Mouse (Mus musculus): ENCODE data around the gene Dglucy. TPM values are rescaled to one million over a fixed set of nuclear protein-coding genes. Genes with fewer than 3 reads are reported as not detected.

Gene Dglucy
- polyA plus RNA-seq, 1 experiment from 2014 or later, result 1.6 TPM

DNA sequence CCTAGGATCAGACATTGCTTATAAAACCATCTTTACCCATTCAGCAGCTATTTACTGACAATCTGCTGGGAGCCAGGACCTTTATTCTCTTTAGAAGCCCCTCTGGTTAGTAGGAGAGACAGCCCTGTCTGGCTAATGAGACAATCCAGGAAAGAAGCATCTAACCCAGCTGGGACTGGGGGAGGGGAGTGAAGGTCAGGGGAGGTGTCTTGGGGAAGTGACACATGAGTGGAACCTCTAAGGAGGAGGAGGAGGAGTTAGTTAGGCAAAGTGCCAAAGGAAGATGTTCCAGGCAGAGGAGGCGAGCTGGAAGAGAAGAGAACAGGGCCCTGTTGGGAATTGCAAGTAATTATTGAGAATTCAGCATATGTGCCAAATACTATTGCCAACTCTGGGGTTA, 25.1 kb upstream of the Dglucy start:
- ATAC-seq (replicated peaks; ENCODE audit: insufficient number of reproducible peaks, low FRiP score, low TSS enrichment), result no peak
- Histone ChIP-seq H3K9ac (ENCODE audit: low read depth, low read length) (no peak overlapping the region), H3K36me3 (ENCODE audit: control insufficient read depth, insufficient read depth, low read length) (no peaks in the 10 kb centered on the region), H3K27me3 (ENCODE audit: control insufficient read depth, insufficient read depth, low read length) (no peaks in the 10 kb centered on the region), H3K4me2 (no peak overlapping the region), H3K4me1 (ENCODE audit: control insufficient read depth, insufficient read depth, low read length) (no peaks in the 10 kb centered on the region), H3K4me3 (ENCODE audit: low read depth, low read length) (no peak overlapping the region), H3K9me3 (replicated peaks; ENCODE audit: control insufficient read depth, low read length) (no peaks in the 10 kb centered on the region), H3K27ac (ENCODE audit: low read depth, low read length) (no peak overlapping the region)
- WGBS (ENCODE audit: insufficient replicate concordance), result 57% methylated on average over 1 of the region's 1 CpGs

DNA sequence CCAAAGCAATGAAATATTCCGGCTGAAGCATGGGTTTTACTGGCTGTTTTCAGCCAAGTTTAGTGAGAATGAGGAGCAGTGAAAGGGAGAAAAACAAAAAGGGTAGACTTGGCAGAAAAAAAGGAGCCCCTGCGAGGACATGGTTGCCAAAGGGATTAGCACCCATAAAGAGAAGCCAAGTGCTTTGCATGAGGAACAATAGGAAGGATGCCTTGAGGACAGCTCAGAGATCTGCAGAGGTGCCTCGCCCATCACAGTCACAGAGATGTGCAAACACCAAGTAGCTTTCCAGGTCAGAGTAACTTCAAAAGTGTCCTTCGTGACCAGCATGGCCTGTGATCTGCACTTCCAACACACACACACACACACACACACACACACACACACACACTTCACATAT, 21.4 kb upstream of the Dglucy start:
- H3K27ac ChIP-seq (ENCODE audit: low read depth, low read length), result no peak overlapping the region
- H3K4me2 ChIP-seq, result no peak overlapping the region
- H3K9ac ChIP-seq (ENCODE audit: low read depth, low read length), result no peak overlapping the region
- no peaks in the 10 kb centered on the region for H3K36me3 ChIP-seq (ENCODE audit: control insufficient read depth, insufficient read depth, low read length)
- H3K9me3 ChIP-seq (replicated peaks; ENCODE audit: control insufficient read depth, low read length), result no peaks in the 10 kb centered on the region
- no peak for ATAC-seq (replicated peaks; ENCODE audit: insufficient number of reproducible peaks, low FRiP score, low TSS enrichment)
- H3K4me1 ChIP-seq (ENCODE audit: control insufficient read depth, insufficient read depth, low read length), result no peaks in the 10 kb centered on the region
- 60% methylated on average over 4 of the region's 4 CpGs for WGBS (ENCODE audit: insufficient replicate concordance)
- no peak overlapping the region for H3K4me3 ChIP-seq (ENCODE audit: low read depth, low read length)
- no peaks in the 10 kb centered on the region for H3K27me3 ChIP-seq (ENCODE audit: control insufficient read depth, insufficient read depth, low read length)

DNA sequence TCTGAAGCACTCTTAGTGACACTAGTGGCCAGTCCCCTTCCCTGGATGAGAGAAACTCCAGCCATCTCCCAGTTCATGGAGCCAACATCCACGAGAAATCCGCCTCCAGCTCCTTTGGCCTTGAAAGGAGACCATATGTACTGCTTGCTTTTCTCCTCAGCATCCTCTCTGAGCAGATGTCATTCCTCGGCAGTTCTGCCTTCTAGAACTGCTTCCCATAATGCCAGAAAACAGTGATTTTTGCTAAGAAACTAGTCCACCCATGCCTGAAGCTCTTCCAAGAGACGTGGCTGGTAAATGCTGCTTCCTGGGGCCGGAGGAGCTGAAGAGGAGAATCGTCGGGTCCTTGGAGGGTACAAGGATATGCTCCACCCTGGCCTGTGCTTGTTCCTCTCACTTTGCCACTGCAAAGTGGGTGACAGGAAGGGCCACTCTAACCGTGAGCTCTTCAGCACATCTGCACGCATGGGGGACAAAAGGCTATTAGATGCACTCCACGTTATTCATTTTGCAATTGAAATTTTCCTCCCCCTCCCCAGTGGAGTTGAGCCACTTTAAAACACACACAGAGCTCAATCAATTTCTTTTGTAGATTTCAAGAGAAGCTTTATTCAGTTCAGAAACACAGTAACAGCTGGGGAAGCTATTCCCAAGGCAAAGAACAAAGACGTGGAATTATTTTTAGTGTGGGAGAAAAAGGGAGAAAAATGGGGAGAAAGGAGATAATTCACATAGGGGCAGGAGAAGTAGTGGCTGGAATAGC, 16.0 kb upstream of the Dglucy start:
- no peaks in the 10 kb centered on the region for H3K27me3 ChIP-seq (ENCODE audit: control insufficient read depth, insufficient read depth, low read length)
- no peak overlapping the region for H3K9ac ChIP-seq (ENCODE audit: low read depth, low read length)
- H3K27ac ChIP-seq (ENCODE audit: low read depth, low read length), result no peak overlapping the region
- ATAC-seq (replicated peaks; ENCODE audit: insufficient number of reproducible peaks, low FRiP score, low TSS enrichment), result no peak
- no peak overlapping the region for H3K4me3 ChIP-seq (ENCODE audit: low read depth, low read length)
- no peaks in the 10 kb centered on the region for H3K4me1 ChIP-seq (ENCODE audit: control insufficient read depth, insufficient read depth, low read length)
- H3K36me3 ChIP-seq (ENCODE audit: control insufficient read depth, insufficient read depth, low read length), result no peaks in the 10 kb centered on the region
- 67% methylated on average over 11 of the region's 11 CpGs for WGBS (ENCODE audit: insufficient replicate concordance)
- no peaks in the 10 kb centered on the region for H3K9me3 ChIP-seq (replicated peaks; ENCODE audit: control insufficient read depth, low read length)
- no peak overlapping the region for H3K4me2 ChIP-seq

DNA sequence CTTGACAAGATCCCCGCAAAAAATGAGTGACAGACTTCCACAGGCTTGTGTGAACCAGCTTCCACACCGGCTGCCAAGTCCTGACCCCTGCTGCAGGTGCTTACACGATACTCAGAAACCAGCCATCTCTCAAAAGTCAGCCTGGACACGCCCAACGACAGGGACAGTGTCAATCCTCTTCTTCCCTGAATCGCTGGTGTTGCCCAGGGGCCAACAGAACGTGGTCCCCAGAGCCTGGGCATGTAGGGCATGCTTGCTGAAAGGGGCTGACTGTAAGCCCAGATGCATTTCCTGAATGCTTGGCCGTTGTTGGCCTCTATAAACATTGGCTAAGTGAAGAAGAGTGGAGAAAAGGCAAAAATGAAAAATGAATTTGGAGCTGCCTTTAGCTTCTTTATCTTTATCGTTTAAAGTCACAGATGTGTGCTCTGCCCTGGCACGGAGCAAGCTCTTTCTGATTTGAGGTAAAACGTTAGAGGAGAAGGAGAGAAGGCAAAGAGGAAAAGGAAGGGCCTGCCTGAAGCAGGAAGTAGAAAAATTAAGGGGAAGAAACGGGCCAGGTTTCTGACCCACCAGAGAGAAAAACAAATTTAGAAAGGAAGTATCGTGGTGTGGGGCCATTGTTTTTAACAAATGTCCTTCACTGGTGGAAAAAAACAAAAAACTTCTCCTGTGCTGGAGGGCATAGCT, 14.4 kb upstream of the Dglucy start:
- ATAC-seq (replicated peaks; ENCODE audit: insufficient number of reproducible peaks, low FRiP score, low TSS enrichment), result no peak
- Histone ChIP-seq H3K36me3 (ENCODE audit: control insufficient read depth, insufficient read depth, low read length) (no peaks in the 10 kb centered on the region), H3K9me3 (replicated peaks; ENCODE audit: control insufficient read depth, low read length) (no peaks in the 10 kb centered on the region), H3K4me2 (no peak overlapping the region), H3K9ac (ENCODE audit: low read depth, low read length) (no peak overlapping the region), H3K4me3 (ENCODE audit: low read depth, low read length) (no peak overlapping the region), H3K4me1 (ENCODE audit: control insufficient read depth, insufficient read depth, low read length) (no peaks in the 10 kb centered on the region), H3K27me3 (ENCODE audit: control insufficient read depth, insufficient read depth, low read length) (no peaks in the 10 kb centered on the region), H3K27ac (ENCODE audit: low read depth, low read length) (no peak overlapping the region)
- WGBS (ENCODE audit: insufficient replicate concordance), result 57% methylated on average over 13 of the region's 13 CpGs

DNA sequence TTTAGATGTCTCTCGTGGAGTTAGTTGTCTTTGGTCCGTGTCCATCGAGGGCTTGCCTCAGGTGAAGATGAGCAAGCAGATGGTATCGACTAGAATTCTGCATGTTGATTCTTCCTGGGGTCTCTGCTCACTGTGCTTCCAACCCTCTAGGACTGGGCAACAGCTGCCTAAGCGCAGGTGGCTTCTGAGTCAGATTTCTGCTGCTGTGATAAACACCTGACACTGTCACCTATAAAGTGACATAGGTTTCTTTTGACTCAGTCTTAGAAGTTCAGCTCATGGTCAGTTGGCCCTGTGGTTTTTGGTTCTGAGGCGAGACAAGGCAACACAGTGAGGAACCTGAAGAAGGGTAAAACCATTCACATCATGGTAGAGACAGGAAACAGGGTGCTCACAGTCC, 9.0 kb upstream of the Dglucy start:
- Histone ChIP-seq H3K4me2 (no peak overlapping the region), H3K9ac (ENCODE audit: low read depth, low read length) (no peak overlapping the region), H3K4me3 (ENCODE audit: low read depth, low read length) (no peak overlapping the region), H3K9me3 (replicated peaks; ENCODE audit: control insufficient read depth, low read length) (no peaks in the 10 kb centered on the region), H3K36me3 (ENCODE audit: control insufficient read depth, insufficient read depth, low read length) (no peaks in the 10 kb centered on the region), H3K4me1 (ENCODE audit: control insufficient read depth, insufficient read depth, low read length) (no peaks in the 10 kb centered on the region), H3K27ac (ENCODE audit: low read depth, low read length) (no peak overlapping the region), H3K27me3 (ENCODE audit: control insufficient read depth, insufficient read depth, low read length) (no peaks in the 10 kb centered on the region)
- 81% methylated on average over 6 of the region's 6 CpGs for WGBS (ENCODE audit: insufficient replicate concordance)
- no peak for ATAC-seq (replicated peaks; ENCODE audit: insufficient number of reproducible peaks, low FRiP score, low TSS enrichment)

DNA sequence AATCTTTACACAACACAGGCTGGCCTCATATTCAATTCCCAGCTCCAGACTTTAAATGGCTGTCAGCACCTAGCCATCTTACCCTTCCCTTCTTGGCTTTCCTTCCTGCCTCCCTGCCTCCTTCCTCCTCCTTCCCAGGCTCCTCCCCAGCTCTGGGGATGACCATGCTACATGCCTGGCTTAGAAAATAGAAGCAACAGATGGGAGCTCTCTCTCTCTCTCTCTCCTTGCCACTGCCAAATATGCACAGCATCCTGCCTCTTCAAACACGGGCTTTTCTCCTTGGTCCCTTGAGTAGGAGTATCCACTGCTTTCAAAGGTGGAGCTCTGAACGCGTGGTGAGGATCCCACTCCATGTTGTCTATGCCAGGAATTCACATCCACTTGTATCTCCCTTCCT, 8.1 kb upstream of the Dglucy start:
- H3K4me2 ChIP-seq, result no peak overlapping the region
- WGBS (ENCODE audit: insufficient replicate concordance), result 68% methylated on average over 3 of the region's 3 CpGs
- no peaks in the 10 kb centered on the region for H3K36me3 ChIP-seq (ENCODE audit: control insufficient read depth, insufficient read depth, low read length)
- no peak overlapping the region for H3K4me3 ChIP-seq (ENCODE audit: low read depth, low read length)
- no peak overlapping the region for H3K9ac ChIP-seq (ENCODE audit: low read depth, low read length)
- H3K27ac ChIP-seq (ENCODE audit: low read depth, low read length), result no peak overlapping the region
- ATAC-seq (replicated peaks; ENCODE audit: insufficient number of reproducible peaks, low FRiP score, low TSS enrichment), result no peak
- no peaks in the 10 kb centered on the region for H3K27me3 ChIP-seq (ENCODE audit: control insufficient read depth, insufficient read depth, low read length)
- H3K9me3 ChIP-seq (replicated peaks; ENCODE audit: control insufficient read depth, low read length), result no peaks in the 10 kb centered on the region
- no peaks in the 10 kb centered on the region for H3K4me1 ChIP-seq (ENCODE audit: control insufficient read depth, insufficient read depth, low read length)

DNA sequence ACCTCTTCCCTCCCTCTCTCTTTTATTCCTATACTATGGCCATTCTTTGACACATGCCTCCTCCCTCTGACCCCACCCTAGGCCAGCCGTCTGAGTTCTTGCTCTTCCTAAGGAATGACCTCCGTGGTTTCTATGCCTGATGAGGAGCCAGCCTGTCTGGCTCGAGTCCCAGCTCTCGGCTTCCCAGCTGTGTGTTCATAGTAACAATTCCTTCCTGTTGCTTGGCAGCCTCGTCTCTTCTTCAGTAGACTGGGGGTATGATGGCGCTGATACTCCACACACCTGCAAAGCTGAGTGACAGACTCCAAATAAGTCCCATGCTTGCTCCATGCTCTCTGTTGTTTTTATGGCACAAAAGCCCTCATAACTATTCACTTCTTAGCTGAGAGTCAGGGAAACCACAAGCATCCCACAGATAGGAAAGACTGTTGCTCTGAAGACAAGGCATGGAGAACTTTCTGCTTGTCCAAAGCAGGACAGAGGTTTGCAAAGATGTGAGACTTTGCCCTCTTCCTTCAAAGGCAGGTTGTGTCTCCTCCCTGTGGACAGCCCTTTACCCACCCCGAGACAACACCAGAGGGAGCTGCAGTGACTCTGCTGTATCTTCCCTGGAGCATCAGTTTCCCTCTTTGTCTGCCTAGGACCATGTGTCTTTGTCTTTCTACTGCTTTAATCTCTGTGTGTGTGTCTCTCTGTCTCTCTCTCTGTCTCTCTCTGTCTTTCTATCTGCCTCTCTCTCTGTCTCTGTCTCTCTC, 6.5 kb upstream of the Dglucy start:
- WGBS (ENCODE audit: insufficient replicate concordance), result 41% methylated on average over 7 of the region's 7 CpGs

DNA sequence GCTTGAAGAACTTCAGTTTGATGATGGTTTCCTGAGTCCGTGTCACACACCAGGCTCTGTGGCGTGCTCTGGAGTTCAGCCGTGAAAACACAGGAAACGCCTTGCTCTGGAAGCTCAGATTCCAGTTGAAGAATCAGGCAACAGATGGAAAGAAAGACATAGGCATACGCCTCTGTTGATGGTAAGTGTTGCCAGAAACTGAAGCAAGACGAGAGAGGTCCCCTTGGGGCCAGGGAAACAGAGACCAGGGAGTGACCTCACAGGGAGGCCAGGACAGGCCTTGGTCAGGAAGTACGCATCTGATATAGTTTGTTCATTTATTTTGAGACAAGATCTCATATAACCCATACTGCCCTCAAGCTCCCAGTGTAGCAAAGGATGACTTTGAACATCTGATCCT, 4.1 kb upstream of the Dglucy start:
- no peak overlapping the region for H3K4me2 ChIP-seq
- WGBS (ENCODE audit: insufficient replicate concordance), result 63% methylated on average over 7 of the region's 7 CpGs
- H3K4me1 ChIP-seq (ENCODE audit: control insufficient read depth, insufficient read depth, low read length), result no peaks in the 10 kb centered on the region
- H3K4me3 ChIP-seq (ENCODE audit: low read depth, low read length), result no peak overlapping the region
- no peak overlapping the region for H3K9ac ChIP-seq (ENCODE audit: low read depth, low read length)
- no peaks in the 10 kb centered on the region for H3K9me3 ChIP-seq (replicated peaks; ENCODE audit: control insufficient read depth, low read length)
- H3K36me3 ChIP-seq (ENCODE audit: control insufficient read depth, insufficient read depth, low read length), result no peaks in the 10 kb centered on the region
- no peaks in the 10 kb centered on the region for H3K27me3 ChIP-seq (ENCODE audit: control insufficient read depth, insufficient read depth, low read length)
- ATAC-seq (replicated peaks; ENCODE audit: insufficient number of reproducible peaks, low FRiP score, low TSS enrichment), result no peak
- H3K27ac ChIP-seq (ENCODE audit: low read depth, low read length), result no peak overlapping the region

More for the DNA sequence above, 6.5 kb upstream of the Dglucy start:
- H3K4me1 ChIP-seq (ENCODE audit: control insufficient read depth, insufficient read depth, low read length), result no peaks in the 10 kb centered on the region
- no peak overlapping the region for H3K9ac ChIP-seq (ENCODE audit: low read depth, low read length)
- no peak overlapping the region for H3K4me3 ChIP-seq (ENCODE audit: low read depth, low read length)
- no peaks in the 10 kb centered on the region for H3K36me3 ChIP-seq (ENCODE audit: control insufficient read depth, insufficient read depth, low read length)
- H3K27ac ChIP-seq (ENCODE audit: low read depth, low read length), result no peak overlapping the region
- no peaks in the 10 kb centered on the region for H3K9me3 ChIP-seq (replicated peaks; ENCODE audit: control insufficient read depth, low read length)
- no peak for ATAC-seq (replicated peaks; ENCODE audit: insufficient number of reproducible peaks, low FRiP score, low TSS enrichment)
- H3K27me3 ChIP-seq (ENCODE audit: control insufficient read depth, insufficient read depth, low read length), result no peaks in the 10 kb centered on the region
- no peak overlapping the region for H3K4me2 ChIP-seq

Measured in heart, embryonic 11.5 days (tissue).